In the genomic region with DNA sequence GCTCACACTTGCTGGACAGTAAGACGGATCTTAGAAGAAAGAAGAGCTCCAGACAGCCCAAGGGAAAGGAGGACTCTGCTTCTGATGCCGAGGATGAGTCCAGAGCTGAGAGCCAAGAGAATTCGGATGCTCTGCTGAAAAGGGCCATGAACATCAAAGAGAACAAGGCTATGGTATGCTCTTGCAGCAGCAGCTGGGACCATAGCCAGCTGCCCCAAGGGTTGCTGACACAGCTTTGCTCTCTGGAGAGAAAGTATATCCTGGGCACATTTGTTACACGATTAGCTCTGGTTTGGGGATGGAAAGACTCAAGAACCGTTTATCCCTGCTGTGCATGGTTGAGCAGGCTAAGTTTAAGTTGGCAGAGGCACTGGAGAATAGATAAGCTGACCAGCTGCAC, we compare ENCODE assay signal across 23 mouse cellular contexts.
DNase-seq lines count a peak whose midpoint lies in the region; ATAC-seq and TF ChIP-seq lines count a peak whose summit lies in the region.
"Had no signal": no experiment of that assay in that cellular context is flagged by ENCODE, and none has a peak within 500 bp of the region (broad histone marks: within the 10 kb centered on the region; RNA-seq: fewer than 3 reads in every experiment).

No protein-coding gene starts in this region.

- peak; percentile 51; the same call in 1 of the 2 replicates for ATAC-seq in embryonic facial prominence, embryonic 15.5 days (ENCODE audit: insufficient number of reproducible peaks, low FRiP score, low TSS enrichment, low read depth)
- ATAC-seq: inflammation-experienced regulatory T-cells, adult 6 months; lung, postnatal 0 days; midbrain, embryonic 16.5 days had no signal

- TF ChIP-seq POLR2A in heart, adult 2 months (IDR thresholded peaks at IDR 0.05; ENCODE audit: insufficient read depth, low read depth, low read length) = no peak

- no peak overlapping the region for H3K4me2 ChIP-seq in embryonic facial prominence, embryonic 15.5 days (replicated peaks)
- H3K4me2 ChIP-seq: forebrain, embryonic 12.5 days; hindbrain, embryonic 13.5 days; limb, embryonic 12.5 days; stomach, embryonic 15.5 days had no signal

- no peaks in the 10 kb centered on the region for H3K79me2 ChIP-seq in heart, adult 2 months (replicated peaks; ENCODE audit: control insufficient read depth, insufficient read depth, low read length)

- H3K9ac ChIP-seq in heart, adult 2 months (ENCODE audit: low read depth, low read length) = no peak overlapping the region
- H3K9ac ChIP-seq in embryonic facial prominence, embryonic 15.5 days = no peak overlapping the region
- H3K9ac ChIP-seq: forebrain, embryonic 12.5 days; hindbrain, embryonic 13.5 days; limb, embryonic 12.5 days; liver, embryonic 14.5 days; stomach, embryonic 15.5 days had no signal

- H3K4me3 ChIP-seq in heart, adult 2 months = no peak overlapping the region
- H3K4me3 ChIP-seq in embryonic facial prominence, embryonic 15.5 days (replicated peaks) = no peak overlapping the region
- H3K4me3 ChIP-seq: forebrain, embryonic 12.5 days; hindbrain, embryonic 13.5 days; limb, embryonic 12.5 days; stomach, embryonic 15.5 days had no signal

- 64% methylated on average over 5 of the region's 5 CpGs for WGBS in heart, adult 2 months
- WGBS in embryonic facial prominence, embryonic 15.5 days = 48% methylated on average over 5 of the region's 5 CpGs

- intact Hi-C loops in heart, adult 2 months (cut with DNase I) = no loop called here

- no peak overlapping the region for H3K27ac ChIP-seq in heart, adult 2 months
- no peak overlapping the region for H3K27ac ChIP-seq in embryonic facial prominence, embryonic 15.5 days (replicated peaks)
- H3K27ac ChIP-seq: forebrain, embryonic 12.5 days; hindbrain, embryonic 13.5 days; kidney, postnatal 0 days; limb, embryonic 12.5 days; liver, embryonic 14.5 days; stomach, embryonic 15.5 days had no signal

- no peaks in the 10 kb centered on the region for H3K27me3 ChIP-seq in heart, adult 2 months (ENCODE audit: control insufficient read depth, insufficient read depth, low read length)
- H3K27me3 ChIP-seq in embryonic facial prominence, embryonic 15.5 days = no peaks in the 10 kb centered on the region
- H3K27me3 ChIP-seq: CH12.LX; forebrain, embryonic 12.5 days; hindbrain, embryonic 13.5 days; limb, embryonic 12.5 days; stomach, embryonic 15.5 days had no signal

- H3K36me3 ChIP-seq in heart, adult 2 months (ENCODE audit: control insufficient read depth, insufficient read depth, low read length) = no peaks in the 10 kb centered on the region
- peaks cover 41% of the 10 kb centered on the region for H3K36me3 ChIP-seq in embryonic facial prominence, embryonic 15.5 days

- TF ChIP-seq CTCF in heart, adult 2 months (IDR thresholded peaks at IDR 0.05) = no peak

- no peaks in the 10 kb centered on the region for H3K9me3 ChIP-seq in embryonic facial prominence, embryonic 15.5 days (replicated peaks)
- H3K9me3 ChIP-seq: stomach, embryonic 15.5 days had no signal

- DNase-seq in heart, adult 11 months = peak; percentile 36
- DNase-seq in heart, adult 2 months = no peak
- peak; percentile 4 for DNase-seq in lung, postnatal 10 days
- no peak for DNase-seq in lung, postnatal 14 days
- peak; percentile 23 for DNase-seq in NIH3T3 (ENCODE audit: low read depth)
- DNase-seq in left cerebral cortex, adult 9 months (ENCODE audit: low spot score in 2 of 2) = no peak
- DNase-seq: B cell, adult 2 months; cerebellum, adult 8-10 months; cerebellum, postnatal 36 days; gastrocnemius, postnatal 25 days; kidney, adult 18-20 months; thymus, postnatal 25 days had no signal

- TF ChIP-seq EP300 in heart, adult 2 months (IDR thresholded peaks at IDR 0.05; ENCODE audit: insufficient read depth, low read depth, low read length) = no peak

- H3K4me1 ChIP-seq in heart, adult 2 months (ENCODE audit: control insufficient read depth, insufficient read depth, low read length) = peaks cover 1% of the 10 kb centered on the region; the same call in 1 of the 2 replicates
- H3K4me1 ChIP-seq in embryonic facial prominence, embryonic 15.5 days = no peaks in the 10 kb centered on the region
- H3K4me1 ChIP-seq: forebrain, embryonic 12.5 days; hindbrain, embryonic 13.5 days; stomach, embryonic 15.5 days had no signal

Comparison
In these comparisons a context has a peak if more than half of its experiments do, and no peak if none do; other contexts are left out.
1. DNase-seq: peak in heart, adult 11 months (single experiment), lung, postnatal 10 days (single experiment) and NIH3T3 (single experiment); none in heart, adult 2 months (0 of 2), lung, postnatal 14 days (single experiment) and left cerebral cortex, adult 9 months (0 of 2).